ENCODE assay signal across 17 mouse cellular contexts in genomic region chr10:97282841-97283496, GRCm38 (mm10).
DNase-seq lines count a peak whose midpoint lies in the region; ATAC-seq and TF ChIP-seq lines count a peak whose summit lies in the region.
"Had no signal": no experiment of that assay in that cellular context is flagged by ENCODE, and none has a peak within 500 bp of the region (broad histone marks: within the 10 kb centered on the region; RNA-seq: fewer than 3 reads in every experiment).

No protein-coding gene starts in this region.

- H3K4me1 ChIP-seq in embryonic facial prominence, embryonic 14.5 days (ENCODE audit: control insufficient read depth, insufficient read depth, low read length): no peaks in the 10 kb centered on the region
- H3K4me1 ChIP-seq in embryonic facial prominence, embryonic 10.5 days: no peaks in the 10 kb centered on the region
- peaks cover 3% of the 10 kb centered on the region; the same call in 1 of the 2 replicates for H3K4me1 ChIP-seq in stomach, embryonic 14.5 days (ENCODE audit: control insufficient read depth, insufficient read depth, low read length)
- H3K4me1 ChIP-seq in stomach, postnatal 0 days (replicated peaks; ENCODE audit: control insufficient read depth, insufficient read depth): no peaks in the 10 kb centered on the region
- H3K4me1 ChIP-seq in midbrain, embryonic 14.5 days (ENCODE audit: control insufficient read depth, insufficient read depth, low read length): no peaks in the 10 kb centered on the region
- H3K4me1 ChIP-seq: midbrain, embryonic 10.5 days had no signal

- H3K27ac ChIP-seq in embryonic facial prominence, embryonic 14.5 days (replicated peaks; ENCODE audit: low read depth, low read length): 0 out of 2 replicates have a peak overlapping the region, but pooled peaks have one; percentile 29
- H3K27ac ChIP-seq in embryonic facial prominence, embryonic 10.5 days (replicated peaks): no peak overlapping the region
- H3K27ac ChIP-seq in stomach, embryonic 14.5 days (ENCODE audit: low read length): peak overlapping the region; percentile 28; the same call in 1 of the 2 replicates
- no peak overlapping the region for H3K27ac ChIP-seq in stomach, postnatal 0 days (replicated peaks)
- H3K27ac ChIP-seq in midbrain, embryonic 14.5 days (replicated peaks; ENCODE audit: low read depth, low read length): no peak overlapping the region
- H3K27ac ChIP-seq: limb, embryonic 13.5 days; midbrain, embryonic 10.5 days had no signal

- H3K27me3 ChIP-seq in embryonic facial prominence, embryonic 14.5 days (replicated peaks; ENCODE audit: control insufficient read depth, insufficient read depth, low read length): no peaks in the 10 kb centered on the region
- H3K27me3 ChIP-seq in embryonic facial prominence, embryonic 10.5 days (replicated peaks; ENCODE audit: low read depth, poor library complexity, severe bottlenecking): no peaks in the 10 kb centered on the region
- H3K27me3 ChIP-seq in stomach, embryonic 14.5 days (ENCODE audit: control insufficient read depth, insufficient read depth, low read length): no peaks in the 10 kb centered on the region
- H3K27me3 ChIP-seq in stomach, postnatal 0 days (ENCODE audit: control insufficient read depth, insufficient read depth, low read length): no peaks in the 10 kb centered on the region
- no peaks in the 10 kb centered on the region for H3K27me3 ChIP-seq in midbrain, embryonic 14.5 days (ENCODE audit: control insufficient read depth, insufficient read depth, low read length)
- H3K27me3 ChIP-seq: CH12.LX; limb, embryonic 13.5 days had no signal

- no peak for TF ChIP-seq CTCF in stomach, postnatal 0 days (IDR thresholded peaks at IDR 0.05; ENCODE audit: low read depth)

- H3K4me2 ChIP-seq in embryonic facial prominence, embryonic 14.5 days (ENCODE audit: low read depth, low read length): no peak overlapping the region
- H3K4me2 ChIP-seq in stomach, embryonic 14.5 days (replicated peaks; ENCODE audit: low read depth, low read length): no peak overlapping the region
- no peak overlapping the region for H3K4me2 ChIP-seq in stomach, postnatal 0 days (replicated peaks; ENCODE audit: low read depth)
- no peak overlapping the region for H3K4me2 ChIP-seq in midbrain, embryonic 14.5 days (ENCODE audit: low read length)
- H3K4me2 ChIP-seq: limb, embryonic 13.5 days had no signal

- intact Hi-C loops in left cerebral cortex, postnatal 4 days (cut with DNase I): no loop called here

- DNase-seq in embryonic facial prominence, embryonic 14.5 days (ENCODE audit: low spot score): no peak
- DNase-seq in embryonic facial prominence, embryonic 10.5 days (ENCODE audit: low spot score): no peak
- peak; percentile 8 for DNase-seq in left cerebral cortex, adult 11 months (ENCODE audit: low spot score)
- no peak for DNase-seq in left cerebral cortex, postnatal 4 days
- DNase-seq in stomach, postnatal 0 days (ENCODE audit: low spot score): no peak
- no peak for DNase-seq in midbrain, embryonic 14.5 days
- DNase-seq: adrenal gland, postnatal 25 days; cerebellum, postnatal 10 days; heart, adult 11 months; kidney, postnatal 10 days; liver, postnatal 0 days; thymus, adult 2 months had no signal

- H3K9me3 ChIP-seq in embryonic facial prominence, embryonic 14.5 days (ENCODE audit: control insufficient read depth, low read length): no peaks in the 10 kb centered on the region
- no peaks in the 10 kb centered on the region for H3K9me3 ChIP-seq in embryonic facial prominence, embryonic 10.5 days
- H3K9me3 ChIP-seq in stomach, embryonic 14.5 days (ENCODE audit: control insufficient read depth, low read depth, low read length): no peaks in the 10 kb centered on the region
- no peaks in the 10 kb centered on the region for H3K9me3 ChIP-seq in stomach, postnatal 0 days (ENCODE audit: control insufficient read depth, low read length)
- no peaks in the 10 kb centered on the region for H3K9me3 ChIP-seq in midbrain, embryonic 14.5 days (ENCODE audit: control insufficient read depth, low read length)
- H3K9me3 ChIP-seq: limb, embryonic 13.5 days; midbrain, embryonic 10.5 days had no signal

- no peaks in the 10 kb centered on the region for H3K36me3 ChIP-seq in embryonic facial prominence, embryonic 14.5 days (ENCODE audit: control insufficient read depth, insufficient read depth, low read length)
- no peaks in the 10 kb centered on the region for H3K36me3 ChIP-seq in embryonic facial prominence, embryonic 10.5 days (replicated peaks)
- no peaks in the 10 kb centered on the region for H3K36me3 ChIP-seq in stomach, embryonic 14.5 days (ENCODE audit: control insufficient read depth, insufficient read depth, low read length)
- H3K36me3 ChIP-seq in stomach, postnatal 0 days (ENCODE audit: control insufficient read depth, insufficient read depth, low read length): no peaks in the 10 kb centered on the region
- no peaks in the 10 kb centered on the region for H3K36me3 ChIP-seq in midbrain, embryonic 14.5 days (ENCODE audit: control insufficient read depth, insufficient read depth, low read length)
- H3K36me3 ChIP-seq: limb, embryonic 13.5 days; midbrain, embryonic 10.5 days had no signal

- no peak for TF ChIP-seq EP300 in stomach, postnatal 0 days (optimal IDR thresholded peaks at IDR 0.05)

- H3K9ac ChIP-seq in embryonic facial prominence, embryonic 14.5 days (ENCODE audit: low read depth, low read length): no peak overlapping the region
- H3K9ac ChIP-seq in stomach, embryonic 14.5 days (replicated peaks; ENCODE audit: low read depth, low read length): no peak overlapping the region
- H3K9ac ChIP-seq in stomach, postnatal 0 days (ENCODE audit: low read length): no peak overlapping the region
- no peak overlapping the region for H3K9ac ChIP-seq in midbrain, embryonic 14.5 days (replicated peaks; ENCODE audit: low read length)
- H3K9ac ChIP-seq: limb, embryonic 13.5 days; liver, postnatal 0 days had no signal

- H3K4me3 ChIP-seq in embryonic facial prominence, embryonic 14.5 days (ENCODE audit: low read depth, low read length): no peak overlapping the region
- no peak overlapping the region for H3K4me3 ChIP-seq in embryonic facial prominence, embryonic 10.5 days
- H3K4me3 ChIP-seq in stomach, embryonic 14.5 days (ENCODE audit: low read depth, low read length): no peak overlapping the region
- no peak overlapping the region for H3K4me3 ChIP-seq in stomach, postnatal 0 days (ENCODE audit: low read depth, low read length)
- no peak overlapping the region for H3K4me3 ChIP-seq in midbrain, embryonic 14.5 days (replicated peaks; ENCODE audit: low read depth, low read length)
- H3K4me3 ChIP-seq: limb, embryonic 13.5 days; midbrain, embryonic 10.5 days had no signal

- 64% methylated on average over 4 of the region's 4 CpGs for WGBS in embryonic facial prominence, embryonic 14.5 days
- 77% methylated on average over 4 of the region's 4 CpGs for WGBS in embryonic facial prominence, embryonic 10.5 days
- 44% methylated on average over 4 of the region's 4 CpGs for WGBS in stomach, embryonic 14.5 days
- WGBS in stomach, postnatal 0 days: 35% methylated on average over 4 of the region's 4 CpGs
- 79% methylated on average over 4 of the region's 4 CpGs for WGBS in midbrain, embryonic 14.5 days

- no peak for ATAC-seq in embryonic facial prominence, embryonic 14.5 days (ENCODE audit: low read depth)
- ATAC-seq in stomach, embryonic 14.5 days (ENCODE audit: insufficient number of reproducible peaks, insufficient read depth, low FRiP score, low read depth): no peak
- no peak for ATAC-seq in stomach, postnatal 0 days (ENCODE audit: low FRiP score, low TSS enrichment)
- no peak for ATAC-seq in megakaryocyte progenitor cell, adult 5-6 weeks (replicated peaks; ENCODE audit: poor library complexity)
- ATAC-seq in midbrain, embryonic 14.5 days (ENCODE audit: low FRiP score, low TSS enrichment): no peak
- ATAC-seq: liver, postnatal 0 days had no signal

Comparison
In these comparisons a context has a peak if more than half of its experiments do, and no peak if none do; other contexts are left out.
1. H3K27ac ChIP-seq: peak in embryonic facial prominence, embryonic 14.5 days (single experiment) and stomach, embryonic 14.5 days (single experiment); none in embryonic facial prominence, embryonic 10.5 days (single experiment), stomach, postnatal 0 days (single experiment) and midbrain, embryonic 14.5 days (single experiment).